Mouse (Mus musculus) cerebral cortex, adult 2 months (tissue): ENCODE measurements around the gene App.

ENCODE experiments used
- WGBS: fragments of 180-500 bp; shearing (Covaris S2); methylation state at CpG from one replicate; pipeline ENCODE4 v1.1.7; 2018; 5-methylcytosine and 5-hydroxymethylcytosine counted together

Gene App

DNA sequence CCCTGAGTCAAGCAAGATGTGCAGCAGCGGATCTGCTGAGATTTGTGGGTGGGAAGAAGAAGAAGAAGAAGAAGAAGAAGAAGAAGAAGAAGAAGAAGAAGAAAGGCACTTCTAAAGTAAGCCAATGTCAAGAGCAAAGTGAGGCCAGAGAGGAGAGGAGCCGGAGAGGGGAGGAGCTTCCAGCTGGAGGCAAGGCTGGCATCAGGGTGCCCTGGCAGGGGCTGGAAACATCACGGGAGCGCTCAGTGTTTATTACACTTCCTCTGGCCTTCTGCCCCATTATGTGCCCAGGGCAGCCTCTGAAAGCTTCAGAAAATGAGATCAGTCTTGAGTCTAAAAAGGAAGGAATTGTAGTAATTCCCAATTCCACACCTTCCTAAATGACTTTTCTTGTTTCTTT lies 145.2 kb downstream of the App start:
- 58% methylated on average over 4 of the region's 4 CpGs for WGBS

DNA sequence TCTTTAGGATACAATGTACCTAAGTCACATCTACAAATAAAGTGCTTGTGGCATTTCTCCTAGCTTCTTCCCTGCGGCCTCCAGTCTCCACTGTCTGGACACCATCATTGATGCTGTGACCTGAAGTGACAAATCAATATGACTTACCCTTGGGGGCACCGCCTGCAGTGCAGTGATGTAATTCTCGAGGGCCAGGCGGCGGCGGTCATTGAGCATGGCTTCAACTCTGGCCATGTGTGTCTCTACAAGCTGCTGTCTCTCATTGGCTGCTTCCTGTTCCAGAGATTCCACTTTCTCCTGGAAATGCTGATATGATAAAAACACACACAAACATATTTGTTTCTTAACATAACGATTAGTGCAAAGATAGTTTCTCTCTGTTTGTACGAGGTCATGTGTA lies 148.9 kb downstream of the App start:
- WGBS: 94% methylated on average over 8 of the region's 8 CpGs

DNA sequence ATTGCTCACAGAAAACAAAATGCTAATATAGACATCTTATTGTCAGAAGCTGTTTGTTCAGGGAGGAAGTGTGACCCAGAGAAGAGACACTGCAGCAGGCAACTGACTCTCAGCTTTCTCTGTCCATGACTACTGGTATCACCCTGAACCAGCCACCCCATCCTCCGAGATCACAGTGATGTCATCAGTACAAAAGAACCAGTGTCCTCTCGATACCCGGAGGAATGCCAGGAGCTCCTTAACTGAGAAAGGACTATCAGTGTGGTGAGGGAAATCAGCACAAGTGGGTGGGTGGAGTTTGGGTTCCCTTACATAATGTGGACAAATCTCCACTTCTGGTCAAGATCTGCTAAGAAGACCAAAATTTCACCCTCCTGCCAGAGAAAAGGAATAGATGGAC lies 150.5 kb downstream of the App start:
- WGBS: 53% methylated on average over 3 of the region's 3 CpGs

DNA sequence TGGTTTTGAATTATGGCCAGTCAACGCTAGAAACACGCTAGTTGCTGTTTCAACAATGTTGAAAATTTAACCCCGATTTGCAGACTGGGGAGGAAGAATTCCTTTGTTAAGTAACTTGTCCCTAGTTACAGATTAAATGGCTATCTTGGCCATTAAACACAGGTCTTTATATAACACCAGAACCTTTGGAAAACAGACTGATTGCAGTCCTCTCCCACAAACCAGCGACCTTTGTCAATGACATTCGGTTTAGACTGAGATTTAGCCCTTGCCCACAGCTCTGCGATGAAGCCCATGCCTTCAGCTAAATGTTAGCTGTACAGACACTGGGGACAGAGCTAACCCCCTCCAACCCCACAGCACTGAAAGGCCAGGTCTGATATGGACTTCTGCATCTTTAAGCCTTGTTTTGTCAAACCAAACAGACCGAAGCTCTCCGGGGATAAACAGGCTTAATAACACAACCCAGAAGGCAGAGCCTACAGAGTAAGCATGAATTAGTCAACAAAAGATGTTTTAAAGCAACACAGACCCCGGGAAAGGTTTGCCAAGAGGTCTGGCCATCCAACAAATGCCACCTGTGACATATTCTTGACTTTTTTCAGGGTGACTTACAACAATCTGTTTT lies 152.8 kb downstream of the App start:
- 73% methylated on average over 9 of the region's 9 CpGs for WGBS

DNA sequence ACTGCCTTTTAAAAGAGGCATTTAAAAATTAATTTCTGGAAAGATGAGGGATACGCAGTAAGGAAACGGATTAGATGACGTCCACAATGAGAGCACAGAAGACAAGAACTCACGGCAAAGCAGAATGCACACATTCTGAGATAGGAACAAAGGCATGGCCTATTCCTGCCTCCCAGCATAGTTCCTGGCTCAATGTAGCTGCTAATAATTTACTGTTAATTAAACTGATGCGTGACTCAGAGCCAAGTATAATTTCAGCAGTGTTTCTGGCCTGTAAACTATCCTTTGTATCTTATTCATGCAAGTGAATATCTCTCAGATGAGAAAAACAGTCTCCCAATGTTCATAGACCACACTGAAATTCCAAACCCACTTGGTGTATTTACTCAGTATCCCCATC lies 154.3 kb downstream of the App start:
- 65% methylated on average over 5 of the region's 5 CpGs for WGBS

DNA sequence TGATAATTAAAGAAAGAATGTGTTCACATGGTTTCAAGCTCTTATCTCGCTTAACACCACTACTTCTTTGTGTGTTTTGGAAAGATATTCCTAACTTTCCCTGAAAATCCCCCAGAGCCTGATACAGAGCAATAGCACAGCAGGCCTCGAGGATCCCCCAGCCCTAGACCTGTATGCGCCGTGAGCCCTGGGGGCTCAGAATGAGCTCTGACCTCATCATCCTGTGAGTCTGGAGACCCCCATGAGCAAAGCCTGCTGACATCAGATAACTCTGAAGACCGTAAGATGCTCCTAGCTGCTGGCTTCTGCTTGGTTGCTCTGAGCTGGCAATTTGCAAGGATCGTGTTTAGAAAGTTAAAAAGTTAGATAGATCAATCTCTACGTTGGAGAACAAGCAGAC lies 155.7 kb downstream of the App start:
- 82% methylated on average over 7 of the region's 7 CpGs for WGBS

DNA sequence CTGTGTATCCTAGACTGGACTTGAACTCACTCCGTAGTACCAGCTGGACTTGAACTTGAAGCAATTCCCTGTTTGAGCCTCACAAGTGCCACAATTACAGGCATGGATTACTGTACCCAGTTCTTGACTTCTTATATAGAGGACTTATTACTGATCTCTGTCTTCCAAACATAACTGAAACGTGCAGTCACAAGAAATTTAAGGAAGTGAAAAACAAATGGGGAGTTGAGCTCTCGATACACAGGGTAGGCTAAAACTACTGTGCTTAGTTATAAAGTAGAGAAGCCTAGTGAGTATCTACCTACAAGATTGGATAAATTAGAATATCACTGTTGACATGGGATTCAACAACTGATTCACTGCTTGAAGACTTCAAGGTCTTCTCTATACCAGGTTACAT lies 160.9 kb downstream of the App start:
- WGBS: 87% methylated on average over 3 of the region's 3 CpGs

DNA sequence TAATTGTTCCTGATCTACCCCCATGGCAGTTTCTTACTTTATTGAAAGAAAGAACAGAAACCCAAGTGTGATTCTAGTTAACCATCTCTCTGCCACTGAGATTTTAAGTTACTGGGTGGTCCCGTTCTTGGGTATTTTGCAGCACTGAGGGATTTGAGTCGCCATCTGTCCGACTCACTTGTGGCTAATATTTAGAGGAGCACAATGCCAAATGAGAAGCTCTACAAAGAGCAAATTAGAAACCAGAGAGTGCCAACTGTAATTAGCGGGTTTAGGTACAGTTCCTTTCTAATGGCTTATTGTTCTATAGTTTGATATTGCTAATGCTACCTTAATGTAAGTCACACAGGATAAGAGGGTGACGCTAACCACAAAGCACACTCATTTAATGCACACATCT lies 161.4 kb downstream of the App start:
- 77% methylated on average over 5 of the region's 5 CpGs for WGBS

DNA sequence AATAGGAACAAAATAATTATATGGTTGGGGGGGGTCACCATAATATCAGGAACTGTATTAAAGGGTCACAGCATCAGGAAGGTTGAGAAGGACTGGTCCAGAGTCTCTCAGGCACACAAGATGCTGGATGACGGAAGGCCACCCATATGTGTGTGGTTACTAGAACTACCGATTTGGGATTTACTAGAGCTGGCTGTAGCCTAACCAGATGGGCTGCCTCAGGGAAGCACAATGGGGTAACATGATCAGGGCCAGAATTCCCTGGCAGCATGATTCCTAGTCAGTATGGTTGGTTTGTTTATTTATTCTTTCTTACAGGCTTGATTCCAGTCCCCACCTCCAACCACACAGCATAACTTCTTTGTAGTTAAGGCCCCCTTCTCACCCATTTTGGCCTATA lies 162.9 kb downstream of the App start:
- WGBS: 46% methylated on average over 2 of the region's 2 CpGs

DNA sequence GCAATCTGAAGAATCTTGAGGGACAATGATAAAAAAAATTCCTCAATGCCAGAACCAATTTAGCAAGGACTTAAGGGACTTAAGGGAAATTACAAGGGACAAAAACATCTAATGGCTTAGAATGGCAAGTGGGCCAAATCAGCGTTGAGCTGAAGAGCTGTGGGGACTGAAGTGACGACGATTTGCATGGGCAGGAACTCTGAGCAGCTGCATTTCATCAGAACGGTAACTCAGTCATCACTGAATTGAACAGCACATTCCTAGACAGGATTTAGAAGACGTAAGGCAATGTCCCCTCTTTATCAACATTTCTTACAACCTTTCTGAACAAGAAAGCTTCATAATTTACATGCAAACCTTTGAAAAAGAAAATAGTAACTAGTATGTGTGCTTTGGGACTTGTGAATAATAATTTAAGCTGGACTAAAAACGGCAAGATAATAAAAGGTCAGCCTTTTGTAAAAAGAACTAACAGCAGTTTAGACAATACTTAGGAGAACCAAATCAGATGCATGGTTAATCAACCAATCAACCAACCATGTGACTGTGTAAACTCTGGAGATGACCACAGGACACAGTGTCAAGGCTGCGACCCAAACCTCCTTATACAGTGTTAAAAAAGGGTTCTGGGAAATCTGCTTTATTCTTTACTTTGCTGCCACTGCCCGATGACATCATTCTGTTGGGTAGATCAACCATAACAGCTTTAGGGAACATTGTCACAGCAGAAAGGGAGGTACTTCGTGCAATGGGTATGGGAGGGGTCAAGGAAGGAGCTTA lies 164.5 kb downstream of the App start:
- 51% methylated on average over 9 of the region's 9 CpGs for WGBS

DNA sequence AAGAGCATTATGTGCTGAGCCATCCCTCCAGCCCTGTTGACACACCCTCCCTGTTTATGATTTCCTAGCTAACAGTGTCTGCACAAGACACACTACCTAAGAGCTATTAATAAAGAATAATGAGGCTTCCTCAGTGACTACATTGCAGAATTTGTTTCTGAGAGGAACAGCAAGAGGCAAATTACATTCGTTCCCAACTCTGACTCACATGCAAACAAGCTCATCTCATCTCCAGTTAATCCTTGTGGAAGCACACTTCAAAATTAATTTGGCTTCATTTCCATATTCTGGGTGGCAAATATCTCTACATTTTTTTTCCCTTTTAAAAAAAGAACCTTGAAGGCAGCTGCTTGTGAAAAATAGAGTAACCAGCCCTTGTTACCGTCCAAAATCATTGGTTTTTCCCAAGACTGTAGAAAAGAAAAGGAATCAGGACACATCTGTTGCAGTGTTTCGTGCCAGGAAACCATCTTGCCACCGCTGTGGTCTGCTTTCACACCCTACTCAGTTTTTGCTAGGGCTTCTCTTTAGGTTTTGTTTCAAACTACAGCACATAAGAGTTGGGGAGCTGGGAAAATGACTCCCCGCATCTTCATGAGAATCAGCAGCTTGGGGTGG lies 171.5 kb downstream of the App start:
- WGBS: 54% methylated on average over 5 of the region's 5 CpGs

DNA sequence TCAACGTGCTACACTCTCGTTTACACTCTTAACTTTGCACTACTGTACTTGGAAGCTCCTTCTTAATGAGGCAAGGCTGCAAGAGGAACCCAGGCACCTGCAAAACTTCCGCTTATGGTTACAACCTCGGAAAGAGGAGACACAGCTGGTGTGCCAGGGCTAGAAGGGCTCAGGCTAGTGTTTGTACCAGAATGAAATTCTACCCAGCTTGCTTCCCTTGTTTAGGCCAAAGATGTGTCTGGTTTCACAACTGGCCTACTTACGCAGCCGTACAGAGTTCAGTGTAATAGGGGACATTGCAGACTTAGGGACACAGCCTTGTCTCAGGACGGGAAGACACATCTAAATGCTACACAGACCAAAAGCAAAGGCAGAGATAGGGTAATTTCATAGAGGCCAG lies 173.3 kb downstream of the App start:
- 64% methylated on average over 7 of the region's 7 CpGs for WGBS

DNA sequence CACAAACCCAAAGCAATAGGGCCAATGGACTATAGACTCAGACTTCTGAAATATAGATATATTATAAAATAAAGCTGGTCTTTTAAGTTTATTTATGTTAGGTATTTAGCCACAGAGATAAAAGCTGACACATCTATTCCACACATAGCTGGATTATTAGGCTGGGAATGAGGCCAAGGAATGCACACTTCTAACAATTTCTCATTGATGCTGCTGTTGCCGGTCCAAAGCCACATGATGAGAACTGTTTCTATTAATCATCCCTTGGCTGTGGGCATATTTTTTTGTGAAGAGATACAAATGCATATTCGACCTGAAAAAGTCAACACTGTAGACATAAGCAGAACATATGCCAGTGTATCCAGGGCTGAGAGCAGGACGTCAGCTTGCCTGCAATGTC lies 176.0 kb downstream of the App start:
- WGBS: 51% methylated on average over 3 of the region's 3 CpGs

DNA sequence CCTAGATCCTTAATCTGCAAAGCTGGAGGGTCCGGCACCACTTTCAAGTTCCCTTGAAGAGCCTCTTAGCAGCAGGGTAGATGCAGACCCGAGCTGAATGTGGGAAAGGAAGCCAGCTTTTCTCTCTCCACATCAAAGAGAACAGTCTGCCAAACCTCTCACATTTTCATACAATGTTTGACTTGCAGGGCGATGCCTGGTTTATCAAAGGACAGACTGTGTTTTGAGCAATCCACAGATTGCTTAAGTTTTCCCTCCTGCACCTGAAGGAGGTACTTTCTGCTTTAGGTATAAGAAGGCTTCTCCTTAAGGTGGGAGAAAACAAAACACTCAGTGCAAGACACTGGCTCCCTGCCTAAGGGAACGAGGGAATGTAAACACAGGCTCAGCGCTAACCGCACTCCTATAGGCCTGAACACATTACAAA lies 178.1 kb downstream of the App start:
- WGBS: 34% methylated on average over 6 of the region's 6 CpGs

DNA sequence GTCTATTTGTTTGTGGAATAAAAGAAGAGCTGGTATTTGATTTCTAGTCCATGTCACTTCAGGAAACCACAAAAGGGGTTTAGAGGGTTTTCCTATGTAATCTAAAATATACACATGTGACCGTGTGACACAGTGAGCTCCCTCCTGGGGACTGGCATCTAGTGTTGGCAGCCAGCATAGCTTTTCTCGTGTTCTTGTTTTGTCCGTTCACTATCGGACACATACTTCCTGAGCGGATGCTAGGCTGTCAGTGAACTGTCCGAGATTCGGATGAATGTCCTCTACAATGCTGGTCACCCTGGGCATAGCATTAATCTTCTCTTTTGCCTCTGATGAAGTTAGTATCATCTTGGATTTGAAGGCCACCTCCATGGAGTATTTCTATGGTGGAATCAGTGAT lies 180.7 kb downstream of the App start:
- WGBS: 65% methylated on average over 7 of the region's 7 CpGs

DNA sequence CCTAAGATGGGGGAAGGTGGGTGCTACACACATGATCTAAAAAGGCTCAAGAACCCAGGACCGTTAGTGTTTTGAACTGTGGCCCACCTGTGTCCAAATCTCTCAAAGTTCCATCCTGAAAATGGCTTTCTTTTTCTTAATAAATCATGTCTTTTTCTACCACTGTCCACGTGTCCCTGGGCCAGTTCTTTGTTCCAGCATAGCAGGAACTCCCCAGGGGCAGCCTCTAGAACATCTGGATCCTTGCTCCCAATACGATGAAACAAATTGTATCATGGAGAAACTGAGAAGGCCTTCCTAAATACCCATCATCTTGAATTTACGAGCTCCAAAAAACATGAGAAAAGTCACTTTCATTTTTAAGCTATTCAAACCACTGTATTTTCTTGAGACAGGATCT lies 182.6 kb downstream of the App start:
- 72% methylated on average over 4 of the region's 4 CpGs for WGBS

DNA sequence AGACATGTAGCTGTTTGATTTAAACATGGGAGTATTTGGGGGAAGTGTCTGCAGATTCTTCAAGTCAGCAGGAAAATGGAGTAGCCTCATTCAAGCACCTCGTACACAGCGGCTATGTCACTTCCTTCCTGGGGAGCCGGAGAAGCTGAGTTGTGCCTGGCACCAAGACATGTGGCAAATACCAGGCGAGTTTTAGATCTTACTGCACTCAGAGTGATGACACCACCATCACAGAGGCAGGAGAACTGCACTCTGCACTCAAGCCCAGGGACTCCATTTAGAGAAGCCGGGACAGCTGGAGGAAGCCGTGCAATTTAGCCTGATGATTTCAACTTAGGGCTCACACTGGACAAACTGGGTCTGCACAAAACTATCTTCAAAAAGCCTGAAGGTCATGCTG lies 183.6 kb downstream of the App start:
- 39% methylated on average over 6 of the region's 6 CpGs for WGBS

DNA sequence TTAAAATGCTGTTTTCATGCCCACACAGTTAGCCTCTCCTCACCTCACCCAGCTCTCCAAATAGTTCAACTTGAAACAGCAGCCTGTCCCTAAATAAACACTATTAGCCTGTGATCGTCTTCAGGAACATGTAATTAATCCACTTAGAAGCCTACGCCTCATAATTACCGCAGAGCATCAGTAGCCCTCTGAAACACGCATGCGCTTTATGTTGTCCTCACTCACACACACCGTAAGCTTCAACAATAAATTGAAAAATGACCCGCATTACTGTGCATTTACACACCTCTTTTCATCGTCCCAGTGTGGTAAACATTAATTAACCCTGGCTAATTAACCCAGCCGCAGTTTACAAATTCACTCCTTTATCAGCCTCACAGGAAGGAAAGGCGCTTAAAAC lies 184.1 kb downstream of the App start:
- WGBS: 64% methylated on average over 10 of the region's 10 CpGs

DNA sequence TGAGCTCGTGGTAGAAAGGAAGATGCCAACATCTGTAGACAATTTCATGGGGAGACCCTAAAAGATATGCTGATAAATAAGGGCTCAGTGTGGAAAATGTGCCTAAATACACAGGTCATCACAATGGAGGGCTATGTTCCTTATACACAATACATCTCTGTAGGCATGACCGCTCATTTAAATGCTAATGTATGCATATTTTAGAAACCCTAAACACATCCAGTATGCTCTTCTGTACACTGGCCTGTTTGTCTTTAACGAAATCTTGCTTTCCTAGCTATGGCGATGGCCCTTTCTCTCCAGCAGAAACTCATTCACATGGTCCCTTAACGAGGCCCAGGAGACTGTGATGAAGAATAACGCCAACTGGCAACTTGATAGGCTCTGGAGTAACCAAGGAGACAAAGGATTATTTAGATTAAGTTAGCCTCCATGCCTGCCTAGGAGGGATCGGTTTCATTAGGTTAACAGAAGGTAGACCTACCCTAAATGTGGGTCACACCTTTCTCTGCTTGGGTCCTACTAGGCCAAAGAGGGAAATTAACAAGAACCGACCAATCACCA lies 185.8 kb downstream of the App start:
- WGBS: 53% methylated on average over 8 of the region's 8 CpGs

DNA sequence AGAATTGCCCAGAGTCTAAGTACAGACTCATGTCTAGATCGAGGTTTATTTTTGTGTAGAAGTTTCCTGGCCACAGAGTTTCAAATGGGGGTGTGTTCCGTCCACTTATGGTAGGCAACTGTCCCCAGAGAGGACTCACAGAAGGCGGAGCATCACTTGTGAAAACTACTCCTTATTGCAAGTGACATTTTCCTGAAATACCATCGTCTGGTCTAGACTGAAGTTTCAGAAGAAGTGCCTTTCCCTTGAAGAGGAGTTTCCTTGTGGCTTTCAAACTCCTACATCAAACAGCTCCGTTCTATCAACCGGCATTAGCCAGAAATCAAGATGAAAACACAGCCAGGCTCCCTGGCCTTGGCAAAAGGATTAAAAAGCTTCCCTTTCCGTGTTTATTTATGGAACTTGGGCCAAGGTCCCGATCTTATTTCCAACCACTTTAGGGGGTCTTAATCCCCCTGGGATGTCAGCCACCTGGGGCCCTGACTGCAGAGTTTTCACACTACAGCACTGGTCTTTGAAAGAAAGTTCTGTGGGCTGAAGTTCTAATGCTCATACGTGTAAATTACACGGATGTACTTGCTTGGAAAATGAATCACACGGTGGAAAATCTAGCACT lies 187.4 kb downstream of the App start:
- 47% methylated on average over 11 of the region's 11 CpGs for WGBS

DNA sequence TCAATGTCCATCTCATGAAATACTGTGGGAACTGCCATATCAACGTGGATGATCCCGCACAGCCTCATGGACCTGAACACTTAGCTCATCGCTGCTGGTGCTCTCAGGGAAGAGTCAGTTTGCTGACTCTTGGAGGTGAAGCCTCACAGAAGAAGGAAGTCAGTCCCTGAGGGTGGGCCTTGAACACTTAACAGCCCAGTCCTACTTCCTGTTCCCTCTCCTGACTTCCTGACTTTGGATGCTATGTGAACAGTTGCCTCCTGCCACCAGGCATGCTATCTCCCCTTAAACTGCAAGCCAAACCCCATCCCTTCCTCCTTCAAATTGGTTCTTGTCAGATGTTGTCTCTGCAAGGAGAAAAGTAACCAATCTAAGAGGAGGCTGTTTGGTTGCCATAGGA lies 188.2 kb downstream of the App start:
- WGBS: 93% methylated on average over 3 of the region's 3 CpGs

DNA sequence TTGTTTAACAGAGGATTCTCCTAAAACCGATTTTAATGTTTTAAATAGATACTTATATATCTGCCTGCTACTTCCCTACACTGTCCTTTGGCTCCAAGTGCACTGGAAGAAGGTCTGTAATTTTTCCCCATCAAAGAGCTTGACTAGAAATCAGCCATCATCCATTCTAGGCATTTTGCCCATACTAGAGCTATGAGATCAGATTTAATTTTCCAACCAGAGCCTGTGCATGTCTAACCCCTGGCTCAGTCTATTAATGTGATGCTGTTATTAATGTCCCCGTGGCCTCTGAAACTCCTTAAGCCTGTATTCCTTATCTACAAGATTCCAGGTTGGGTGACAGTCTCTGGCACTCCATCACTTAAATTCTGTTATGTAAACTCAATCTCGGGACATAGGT lies 190.1 kb downstream of the App start:
- WGBS: 50% methylated on average over 3 of the region's 3 CpGs

DNA sequence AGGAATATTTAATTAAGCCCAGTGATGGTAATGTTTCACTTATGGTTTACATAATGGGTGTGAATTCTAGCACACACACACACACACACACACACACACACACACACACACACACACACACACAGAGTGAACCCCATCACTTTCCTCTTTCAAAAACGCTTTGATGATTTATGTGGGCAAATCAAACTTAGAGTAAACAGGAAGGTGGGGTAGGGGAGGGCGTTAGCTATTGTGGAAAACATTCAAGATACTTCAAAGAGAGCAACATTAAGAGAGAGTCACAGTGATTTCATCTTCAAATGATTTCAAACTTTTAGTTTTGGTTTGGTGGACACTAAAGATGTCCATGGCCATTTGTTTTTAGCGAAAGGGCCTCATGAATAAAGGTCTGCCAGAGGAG lies 191.0 kb downstream of the App start:
- WGBS: 78% methylated on average over 3 of the region's 3 CpGs
